Mouse (Mus musculus) brain, embryonic 14.5 days (tissue): ENCODE results near the gene Stpg1.

Source experiments
- CTCF ChIP-seq: fragments of 200-500 bp; IDR thresholded peaks from 2 replicates; pipeline ENCODE4 v1.5.1; 2012; ENCODE audit warnings: inconsistent platforms, mild to moderate bottlenecking, moderate library complexity, borderline replicate concordance; ENCODE audit not compliant: insufficient read depth, insufficient read length; ENCODE audit errors: extremely low read depth
- POLR2A ChIP-seq: fragments of 200-500 bp; IDR thresholded peaks from 2 replicates; pipeline ENCODE4 v1.6.1; 2012; ENCODE audit warnings: mild to moderate bottlenecking, inconsistent platforms, borderline replicate concordance; ENCODE audit not compliant: poor library complexity, insufficient read depth, insufficient read length, severe bottlenecking; ENCODE audit errors: extremely low read depth

GRCm38 (mm10) chr4:135498136-135498535, 3.5 kb downstream of the Stpg1 start:
- TF ChIP-seq CTCF (no peak), POLR2A (no peak)
